Mouse (Mus musculus): Measurements from ENCODE around the gene Pole. TPM values are rescaled to one million over a fixed set of nuclear protein-coding genes. Genes with fewer than 3 reads are reported as not detected.

Pole gene
- polyA plus RNA-seq (2012; rRNA removed; ENCODE audit: low replicate concordance) = 3.6 and 11.5 TPM in 2 replicates

GRCm38 (mm10) chr5:110285770-110286445 lies at the start of gene Pole, which contains the start of gene Pxmp2:
Gene Pole, plus strand, starts transcription at chr5:110286306.
Gene Pxmp2, minus strand, starts transcription at chr5:110286186.

GRCm38 (mm10) chr5:110269141-110270101 lies 16.7 kb upstream of the Pole start, which contains the start of gene Pgam5:
Gene Pgam5, minus strand, starts transcription at chr5:110269913.

GRCm38 (mm10) chr5:110342648-110343284 lies 56.7 kb downstream of the Pole start, which contains the start of gene P2rx2:
Gene P2rx2, minus strand, starts transcription at chr5:110343212.

GRCm38 (mm10) chr5:110344524-110344923 lies 58.4 kb downstream of the Pole start, which contains the start of gene Lrcol1:
Gene Lrcol1, plus strand, starts transcription at chr5:110344730.

Other genes starting within 250 kb of the Pole start
- gene Gm17655, start 213.8 kb upstream of the Pole start, polyA plus RNA-seq (2012; rRNA removed; ENCODE audit: low replicate concordance) = 0.23 and 0.86 TPM in 2 replicates
- 0.21 and 0.27 TPM in 2 replicates for gene Gm35315, start 191.9 kb upstream of the Pole start, polyA plus RNA-seq (2012; rRNA removed; ENCODE audit: low replicate concordance)
- 0.07 and 0.40 TPM in 2 replicates for gene Plcxd1, start 186.3 kb upstream of the Pole start, polyA plus RNA-seq (2012; rRNA removed; ENCODE audit: low replicate concordance)
- gene Gtpbp6, start 178.1 kb upstream of the Pole start, polyA plus RNA-seq (2012; rRNA removed; ENCODE audit: low replicate concordance) = 70.9 and 137 TPM in 2 replicates
- gene Zfp605, start 176.2 kb upstream of the Pole start, polyA plus RNA-seq (2012; rRNA removed; ENCODE audit: low replicate concordance) = 0.92 and 1.3 TPM in 2 replicates
- gene Chfr, start 150.5 kb upstream of the Pole start, polyA plus RNA-seq (2012; rRNA removed; ENCODE audit: low replicate concordance) = 28.4 and 39.8 TPM in 2 replicates
- gene Golga3, start 109.6 kb upstream of the Pole start, polyA plus RNA-seq (2012; rRNA removed; ENCODE audit: low replicate concordance) = 11.2 and 13.7 TPM in 2 replicates
- gene Ankle2, start 55.3 kb upstream of the Pole start, polyA plus RNA-seq (2012; rRNA removed; ENCODE audit: low replicate concordance) = 10.1 and 16.1 TPM in 2 replicates
- gene Pgam5, start 16.4 kb upstream of the Pole start, polyA plus RNA-seq (2012; rRNA removed; ENCODE audit: low replicate concordance) = 24.5 and 35.1 TPM in 2 replicates
- 19.6 and 48.8 TPM in 2 replicates for gene Pxmp2, start 120 bp upstream of the Pole start, polyA plus RNA-seq (2012; rRNA removed; ENCODE audit: low replicate concordance)
- gene P2rx2, start 56.9 kb downstream of the Pole start, polyA plus RNA-seq (2012; rRNA removed; ENCODE audit: low replicate concordance) = 0.46 and 4.0 TPM in 2 replicates
- gene Lrcol1, start 58.4 kb downstream of the Pole start, polyA plus RNA-seq (2012; rRNA removed; ENCODE audit: low replicate concordance) = 0.18 TPM in 1 of 2 replicates, not detected in the other
- 25.8 and 48.2 TPM in 2 replicates for gene Fbrsl1, start 162.2 kb downstream of the Pole start, polyA plus RNA-seq (2012; rRNA removed; ENCODE audit: low replicate concordance)